Mouse (Mus musculus) ES-E14 (cell line): ENCODE measurements around the gene Nectin3.

Source experiments
- CHD2 ChIP-seq: IDR thresholded peaks from 2 replicates; pipeline ENCODE4 v1.6.1; 2014; ENCODE audit warnings: mild to moderate bottlenecking, low read depth, low read length, inconsistent platforms
- MAFK ChIP-seq: IDR thresholded peaks from 2 replicates; pipeline ENCODE4 v1.6.1; 2014; ENCODE audit warnings: mild to moderate bottlenecking, low read depth, low read length, inconsistent platforms; ENCODE audit not compliant: insufficient read depth
- ZC3H11A ChIP-seq: IDR thresholded peaks from 2 replicates; pipeline ENCODE4 v1.6.1; 2012; ENCODE audit warnings: low read depth, mild to moderate bottlenecking, inconsistent platforms, low read length, borderline replicate concordance
- ZNF384 ChIP-seq: IDR thresholded peaks from 2 replicates; pipeline ENCODE4 v1.6.1; 2012; ENCODE audit warnings: low read depth, low read length, inconsistent platforms

DNA sequence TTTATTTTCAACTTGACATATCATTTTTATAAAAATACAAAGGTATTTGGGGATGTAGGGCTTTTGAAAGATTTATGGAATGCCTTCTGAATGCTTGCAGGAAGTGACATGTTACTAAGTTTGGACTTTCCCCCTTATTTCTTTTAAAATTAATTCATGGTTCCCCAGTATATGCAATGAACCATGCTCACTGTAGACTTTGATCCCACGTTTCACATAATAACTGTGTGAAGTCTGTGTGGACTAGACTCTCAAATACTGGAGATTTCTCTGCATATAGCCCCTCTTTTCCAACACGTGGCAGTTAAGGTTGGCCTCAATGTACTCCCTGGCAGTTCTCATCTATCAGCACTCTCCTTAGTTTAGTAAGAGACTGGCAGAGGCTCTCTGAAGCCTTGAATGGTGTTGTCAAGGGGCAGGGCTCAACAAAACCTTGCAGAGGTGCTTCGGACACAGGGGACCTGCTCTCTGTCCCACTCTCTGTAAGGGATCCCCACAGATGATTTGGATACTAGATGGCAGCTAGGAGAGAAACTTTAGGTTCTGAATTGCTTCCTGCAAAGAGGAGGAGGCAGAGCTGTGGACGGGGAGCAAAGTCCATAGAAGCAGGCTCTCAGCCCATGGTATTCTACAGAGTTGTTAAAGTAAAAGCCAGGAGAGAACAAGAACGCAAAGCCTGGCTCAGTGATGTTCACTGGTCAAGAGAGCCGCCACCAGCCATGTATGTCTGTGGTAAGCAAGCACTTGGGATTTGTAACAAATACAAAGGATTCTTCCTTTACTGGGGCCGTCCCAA is 91.3 kb downstream of the Nectin3 start:
- no peak for TF ChIP-seq ZNF384
- TF ChIP-seq CHD2 = no peak
- TF ChIP-seq MAFK = no peak
- TF ChIP-seq ZC3H11A = no peak
